Mouse (Mus musculus): ENCODE measurements at regions not wholly inside any gene's neighbourhood (a gene's known extent, or its start where the extent isn't known, plus 50 kb on each side); places are given as distances from the start of the nearest gene placed in this dataset.

DNA sequence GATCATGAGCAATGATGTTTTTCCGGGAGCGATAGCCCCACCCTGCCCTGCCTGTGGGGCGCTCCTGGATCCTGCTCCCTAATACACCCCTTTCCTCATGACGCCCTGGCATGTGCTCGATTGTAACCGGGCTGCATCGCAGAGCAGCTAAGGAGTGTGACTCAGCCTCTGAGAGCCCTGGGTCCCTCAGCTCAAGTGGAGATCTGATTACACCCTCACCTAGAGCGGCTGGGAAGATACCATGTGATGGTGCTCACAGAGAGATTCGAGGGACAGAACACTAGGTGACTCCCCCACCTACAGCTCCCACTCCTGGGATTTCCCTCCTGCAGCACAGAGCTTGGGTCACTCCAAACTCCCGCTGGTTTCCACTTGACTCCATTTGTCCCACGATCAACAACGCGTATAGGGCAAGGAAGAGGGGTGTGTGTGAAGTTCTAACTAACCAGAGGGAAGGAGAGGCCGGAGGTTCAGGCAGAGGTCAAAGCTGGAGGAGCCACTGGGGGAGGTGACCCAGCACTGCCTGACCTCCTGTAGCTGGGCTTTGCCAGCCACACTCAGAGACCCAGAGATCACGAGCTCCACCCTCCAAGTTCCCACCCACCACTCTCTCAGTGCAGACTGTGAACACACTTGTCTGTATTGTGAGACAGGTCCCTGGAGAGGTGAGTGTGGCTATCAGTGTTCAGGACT, 173.3 kb upstream of the Igsf21 start:
- no peak for TF ChIP-seq CTCF (conservative IDR thresholded peaks at IDR 0.05)
- Histone ChIP-seq H3K4me3 (no peak overlapping the region), H3K27ac (no peak overlapping the region)
- no peak for DNase-seq (ENCODE audit: low spot score in 2 of 2)

DNA sequence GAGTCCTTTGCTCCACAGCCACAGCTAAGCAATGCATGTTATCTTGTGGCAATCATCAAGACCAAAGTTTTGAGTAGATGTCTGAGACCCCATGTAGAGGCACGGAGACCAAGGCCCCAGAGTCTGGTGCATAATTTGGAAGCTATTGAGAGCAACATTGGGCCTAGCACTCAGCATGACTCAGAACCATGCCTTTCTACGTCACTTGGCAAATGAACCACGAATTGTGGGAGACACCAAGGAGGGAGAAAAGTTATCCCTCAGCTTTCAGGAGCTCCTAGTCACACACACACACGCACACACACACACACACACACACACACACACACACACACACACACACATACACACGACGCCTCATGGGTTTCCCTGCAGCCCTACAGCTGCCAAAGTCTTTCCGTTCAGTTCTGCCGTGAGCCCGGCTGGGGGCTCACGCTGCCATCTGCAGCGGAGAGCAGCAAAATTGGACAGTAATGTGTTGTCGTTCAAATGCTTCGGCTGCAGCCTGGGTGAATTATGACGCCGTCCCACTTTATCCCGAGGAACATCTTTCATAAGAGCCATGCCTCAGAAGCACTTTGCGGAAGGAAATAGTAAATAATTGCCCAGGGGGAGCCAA, 165.8 kb upstream of the Igsf21 start:
- DNase-seq (ENCODE audit: low spot score in 2 of 2): peak in 1 of 2 experiments; percentile 28
- no peak overlapping the region for H3K4me3 ChIP-seq
- TF ChIP-seq CTCF (conservative IDR thresholded peaks at IDR 0.05): no peak
- H3K27ac ChIP-seq: no peak overlapping the region

DNA sequence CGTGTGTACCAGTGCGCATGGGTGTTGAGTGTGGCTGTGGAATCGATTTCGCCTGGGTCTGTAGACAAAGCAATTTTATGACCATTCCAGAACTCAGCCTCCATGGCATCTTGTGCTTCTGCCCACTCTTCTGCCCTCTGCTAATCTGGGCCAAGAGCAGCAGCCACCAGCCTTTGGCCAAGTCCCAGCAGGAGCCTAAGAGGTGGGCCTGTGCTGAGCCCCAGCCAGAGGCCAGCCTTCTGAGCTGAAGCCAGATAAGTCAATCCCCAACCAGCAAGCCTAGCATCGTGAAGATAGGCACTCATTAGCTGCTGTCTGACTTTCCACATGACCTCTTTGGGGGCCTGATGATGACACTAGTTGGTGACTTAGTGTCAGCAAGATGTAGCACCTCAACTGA, 161.9 kb upstream of the Igsf21 start:
- no peak for TF ChIP-seq CTCF (conservative IDR thresholded peaks at IDR 0.05)
- H3K27ac ChIP-seq: no peak overlapping the region
- no peak overlapping the region for H3K4me3 ChIP-seq
- no peak for DNase-seq (ENCODE audit: low spot score in 2 of 2)

DNA sequence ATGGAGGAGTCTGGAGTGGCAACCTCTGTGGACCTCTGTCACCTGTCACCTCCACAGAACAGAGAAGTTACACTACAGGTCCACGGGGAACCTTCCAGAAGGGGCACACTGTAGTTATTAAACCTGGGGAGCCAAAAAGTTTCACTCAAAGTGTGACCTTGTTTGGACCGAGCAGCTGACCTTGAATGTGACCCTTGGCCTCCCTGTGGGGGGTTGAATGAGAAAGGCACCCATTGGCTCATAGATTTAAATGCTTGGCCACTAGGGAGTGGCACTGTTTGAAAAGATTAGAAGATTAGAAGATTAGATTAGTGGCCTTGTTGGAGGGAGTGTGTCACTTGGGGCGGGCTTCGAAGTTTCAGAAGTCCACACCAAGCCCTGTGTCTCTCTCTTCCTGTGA, 160.3 kb upstream of the Igsf21 start:
- Histone ChIP-seq H3K4me3 (no peak overlapping the region), H3K27ac (no peak overlapping the region)
- no peak for DNase-seq (ENCODE audit: low spot score in 2 of 2)
- no peak for TF ChIP-seq CTCF (conservative IDR thresholded peaks at IDR 0.05)

DNA sequence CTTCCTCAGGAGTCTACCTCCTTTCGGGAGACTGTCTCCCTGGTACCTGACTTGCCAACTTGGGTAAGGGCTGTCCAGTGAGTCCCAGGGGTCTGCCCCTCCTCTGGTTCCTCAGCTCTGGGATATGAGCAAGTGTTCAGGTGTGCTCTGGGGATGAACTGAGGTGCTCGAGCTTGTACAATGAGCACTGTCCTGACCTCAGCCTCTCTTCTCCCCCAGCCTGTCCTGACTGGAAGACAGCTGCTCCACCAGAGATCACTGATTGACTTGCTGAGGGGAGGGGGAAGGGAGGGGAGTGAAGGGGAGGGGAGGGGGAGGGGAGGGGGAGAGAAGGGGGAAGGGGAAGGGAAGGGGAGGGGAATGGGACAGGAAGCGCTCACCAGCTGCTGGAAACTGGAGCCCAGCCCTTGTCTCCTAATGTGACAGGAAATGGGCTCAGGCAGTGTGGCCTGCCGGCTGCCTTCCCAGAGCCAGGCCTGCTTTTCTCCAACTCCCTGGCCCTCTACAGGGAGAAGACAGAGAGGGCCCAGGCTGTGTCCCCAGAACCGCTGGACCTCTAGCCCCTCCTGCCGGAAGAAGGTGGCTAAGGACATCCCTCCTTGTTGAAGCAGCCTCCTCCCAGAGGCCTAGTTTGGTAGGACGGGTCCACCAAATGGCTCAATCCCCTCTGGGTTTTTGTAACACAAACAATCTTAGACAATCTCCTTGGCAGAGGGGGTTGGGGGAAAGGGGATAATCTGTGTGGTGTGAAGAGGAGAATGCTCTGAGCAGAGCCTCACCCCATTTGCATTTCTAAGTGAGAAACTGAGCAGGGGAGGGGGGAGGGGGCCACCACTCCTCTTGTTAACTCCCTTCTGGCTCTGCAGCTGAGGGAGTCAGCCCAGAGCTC, 159.7 kb upstream of the Igsf21 start:
- Histone ChIP-seq H3K27ac (no peak overlapping the region), H3K4me3 (no peak overlapping the region)
- DNase-seq (ENCODE audit: low spot score in 2 of 2): no peak
- TF ChIP-seq CTCF (conservative IDR thresholded peaks at IDR 0.05): peak; percentile 61

DNA sequence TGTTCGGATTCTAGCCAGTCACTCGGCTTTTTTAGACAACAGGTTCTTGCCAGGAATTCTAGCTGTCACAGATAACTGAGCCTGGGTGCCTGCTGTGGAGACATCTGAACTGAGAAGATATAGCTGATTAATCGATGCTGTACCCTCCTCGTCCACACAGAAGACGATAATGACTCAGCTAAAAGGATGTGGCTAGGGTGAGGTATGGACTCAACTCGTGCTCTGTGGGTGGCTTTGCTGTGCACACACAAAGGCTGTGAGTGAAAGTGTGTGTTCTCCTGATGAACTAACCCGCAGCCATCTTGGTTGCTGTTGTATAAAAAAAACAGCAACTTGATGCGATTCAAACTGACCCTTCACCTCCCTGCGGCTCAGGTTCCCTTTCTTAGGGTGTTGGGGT, 158.8 kb upstream of the Igsf21 start:
- Histone ChIP-seq H3K27ac (no peak overlapping the region), H3K4me3 (no peak overlapping the region)
- DNase-seq (ENCODE audit: low spot score in 2 of 2): no peak
- no peak for TF ChIP-seq CTCF (conservative IDR thresholded peaks at IDR 0.05)

DNA sequence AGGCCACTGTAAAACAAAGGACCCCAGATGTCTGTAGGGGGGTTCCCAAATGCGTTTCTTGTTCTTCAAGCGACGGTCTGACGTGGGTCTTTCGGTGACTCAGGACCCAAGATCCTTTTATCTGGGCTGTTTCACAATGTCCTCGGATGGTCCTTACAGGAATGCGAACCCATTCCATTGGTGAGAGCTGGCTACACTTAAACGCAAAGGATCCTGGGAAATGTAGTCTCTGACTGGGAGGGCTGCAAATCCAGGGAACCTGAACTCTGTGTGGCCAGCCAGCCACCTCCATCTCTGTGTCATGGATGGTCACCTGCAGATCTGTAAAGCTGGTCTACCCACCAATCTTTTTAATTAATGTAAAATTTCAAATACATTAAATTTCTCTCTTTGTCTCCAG, 156.5 kb upstream of the Igsf21 start:
- DNase-seq (ENCODE audit: low spot score in 2 of 2): no peak
- no peak for TF ChIP-seq CTCF (conservative IDR thresholded peaks at IDR 0.05)
- Histone ChIP-seq H3K27ac (no peak overlapping the region), H3K4me3 (no peak overlapping the region)

DNA sequence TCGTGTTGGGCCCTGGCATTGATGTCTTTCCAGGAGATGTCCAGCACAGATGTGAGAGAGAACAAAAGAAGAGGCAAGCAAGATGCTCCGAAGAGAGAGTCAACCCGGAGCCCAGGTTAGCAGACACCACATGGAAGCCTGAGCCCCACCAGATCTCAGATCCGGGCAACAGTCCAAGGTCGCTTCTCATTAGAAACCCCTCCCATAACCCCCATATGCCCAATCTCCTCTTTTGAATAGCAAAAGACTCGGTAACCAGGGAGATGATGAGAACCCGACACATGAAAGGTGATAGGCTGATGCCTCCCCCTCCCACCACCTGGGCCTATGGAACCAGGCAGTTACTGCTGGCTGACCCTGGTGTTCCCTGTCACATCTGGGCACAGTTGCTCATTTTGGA, 155.7 kb upstream of the Igsf21 start:
- DNase-seq (ENCODE audit: low spot score in 2 of 2): no peak
- no peak overlapping the region for H3K27ac ChIP-seq
- TF ChIP-seq CTCF (conservative IDR thresholded peaks at IDR 0.05): no peak
- no peak overlapping the region for H3K4me3 ChIP-seq

DNA sequence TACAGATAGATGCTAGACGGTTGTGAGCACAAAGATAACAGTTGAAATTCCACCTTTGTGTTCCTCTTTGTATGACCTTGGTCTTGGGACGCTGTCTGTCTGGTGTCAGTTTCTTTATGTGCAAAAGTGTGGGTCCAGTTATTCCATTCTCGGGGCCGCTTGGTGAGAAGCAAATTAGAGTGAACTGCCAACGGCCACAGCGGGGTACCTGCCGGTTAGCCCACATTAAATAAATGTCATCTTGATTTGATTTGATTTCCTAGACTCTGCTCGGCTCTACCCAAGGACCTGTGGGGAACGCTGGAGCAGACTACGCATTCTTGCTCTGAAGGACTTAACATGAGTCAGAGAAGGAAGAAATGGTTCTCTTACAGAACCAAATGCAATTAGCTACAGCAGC, 155.0 kb upstream of the Igsf21 start:
- H3K4me3 ChIP-seq: no peak overlapping the region
- no peak for TF ChIP-seq CTCF (conservative IDR thresholded peaks at IDR 0.05)
- no peak for DNase-seq (ENCODE audit: low spot score in 2 of 2)
- H3K27ac ChIP-seq: no peak overlapping the region

DNA sequence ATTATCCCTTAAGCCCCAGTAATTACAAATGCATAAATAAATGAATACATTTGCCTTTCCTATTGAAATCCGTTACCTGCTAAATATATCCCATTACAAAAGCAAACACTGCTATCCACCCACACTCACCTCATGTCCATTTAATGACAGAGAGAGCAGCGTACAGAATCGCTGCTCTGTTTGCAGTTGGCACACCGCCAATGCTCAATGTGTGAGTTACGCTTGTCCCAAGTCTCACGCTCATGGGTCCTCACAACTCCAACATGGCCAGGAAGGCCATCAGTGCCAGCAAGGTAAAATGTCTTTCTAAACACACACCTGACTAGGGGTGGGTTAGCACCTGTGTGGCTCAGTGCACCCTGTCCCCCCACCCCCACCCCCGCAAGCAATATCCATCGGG, 150.0 kb upstream of the Igsf21 start:
- H3K4me3 ChIP-seq: no peak overlapping the region
- DNase-seq (ENCODE audit: low spot score in 2 of 2): no peak
- no peak overlapping the region for H3K27ac ChIP-seq
- no peak for TF ChIP-seq CTCF (conservative IDR thresholded peaks at IDR 0.05)

DNA sequence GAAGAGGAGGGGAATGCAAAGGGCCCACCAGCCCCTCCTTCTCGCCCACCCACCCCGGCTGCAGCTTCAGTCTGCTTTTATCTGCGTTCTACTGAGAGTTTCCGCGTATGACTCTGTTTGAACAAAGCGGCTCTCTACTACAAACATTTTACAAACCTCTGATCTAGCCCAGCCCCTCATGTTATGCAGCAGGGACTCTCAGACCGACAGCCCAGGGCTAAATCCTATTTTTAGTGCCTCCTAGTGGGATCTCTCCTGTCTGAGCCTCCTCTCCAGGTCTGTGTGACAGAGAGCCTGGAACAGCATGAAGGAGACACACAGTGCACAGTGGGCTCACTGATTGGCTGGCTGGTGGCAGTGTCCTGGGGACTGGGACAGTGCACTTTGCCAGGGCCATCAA, 145.7 kb upstream of the Igsf21 start:
- TF ChIP-seq CTCF (conservative IDR thresholded peaks at IDR 0.05): no peak
- Histone ChIP-seq H3K4me3 (no peak overlapping the region), H3K27ac (no peak overlapping the region)
- no peak for DNase-seq (ENCODE audit: low spot score in 2 of 2)

DNA sequence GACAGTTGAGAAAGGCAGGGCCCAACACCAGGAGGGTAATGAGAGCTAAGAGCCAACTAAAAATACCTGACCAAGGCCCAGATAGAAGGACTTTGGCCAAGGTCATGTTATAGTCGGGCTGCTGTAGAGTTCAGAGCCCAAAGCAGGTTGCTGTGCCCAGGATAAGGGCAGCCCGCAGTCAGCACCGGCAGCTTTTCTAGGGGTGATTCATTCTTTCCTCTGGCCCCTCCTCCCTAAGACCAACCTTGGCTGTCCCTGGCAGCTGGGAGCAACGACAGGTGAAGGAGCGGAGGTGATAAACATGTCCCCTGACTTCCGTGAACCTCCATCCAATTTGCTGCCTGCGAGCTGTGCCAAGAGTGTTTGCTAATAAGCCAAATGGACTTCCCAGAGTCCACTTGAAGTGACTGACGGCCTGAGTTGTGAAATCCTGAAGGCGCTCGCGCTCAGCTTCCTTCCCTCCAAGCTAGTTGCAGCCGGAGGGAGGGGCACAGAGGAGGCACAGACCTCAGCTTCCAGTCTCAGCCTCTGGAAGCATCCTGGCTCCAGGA, 144.2 kb upstream of the Igsf21 start:
- Histone ChIP-seq H3K27ac (no peak overlapping the region), H3K4me3 (no peak overlapping the region)
- DNase-seq (ENCODE audit: low spot score in 2 of 2): no peak
- TF ChIP-seq CTCF (conservative IDR thresholded peaks at IDR 0.05): no peak

DNA sequence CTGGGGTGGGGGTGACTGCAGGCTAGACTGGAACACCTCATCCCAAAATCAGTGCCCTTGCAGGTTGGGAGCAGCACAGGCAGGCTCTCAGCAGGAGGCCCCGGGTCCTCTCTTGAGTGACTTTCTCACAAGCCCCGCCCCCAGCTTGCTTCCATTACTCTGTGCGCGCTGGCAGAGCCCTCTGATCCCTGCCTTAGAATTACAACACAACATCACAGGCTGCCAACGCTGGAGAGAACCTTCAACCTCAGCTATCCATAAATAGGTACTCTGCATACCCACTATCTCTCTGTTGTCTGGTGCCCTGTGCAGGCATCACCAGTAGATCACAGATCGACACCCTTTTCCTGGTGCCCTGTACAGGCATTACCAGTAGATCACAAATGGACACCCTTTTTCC, 139.1 kb upstream of the Igsf21 start:
- Histone ChIP-seq H3K27ac (no peak overlapping the region), H3K4me3 (no peak overlapping the region)
- TF ChIP-seq CTCF (conservative IDR thresholded peaks at IDR 0.05): no peak
- no peak for DNase-seq (ENCODE audit: low spot score in 2 of 2)
